Mouse (Mus musculus) liver, adult 2 months (tissue): ENCODE results near the gene 1700066M21Rik. TPM values are rescaled to one million over a fixed set of nuclear protein-coding genes. Genes with fewer than 3 reads are reported as not detected.

ENCODE experiments used
- DNase-seq: peaks from one replicate; pipeline ENCODE4 v3.0.0-alpha.2; 2011; ENCODE audit warnings: low read depth, low spot score; ENCODE audit errors: extremely low read depth
- H3K27ac ChIP-seq: fragments of 200-500 bp; replicated peaks from 2 replicates; pipeline ENCODE4 v1.5.1; 2012; ENCODE audit warnings: low read depth, mild to moderate bottlenecking, control low read depth, inconsistent platforms, low read length; ENCODE audit not compliant: insufficient read depth
- H3K27me3 ChIP-seq: fragments of 200-500 bp; 2 replicates; pipeline ENCODE4 v1.6.1; 2012; ENCODE audit warnings: mild to moderate bottlenecking, moderate library complexity, low read length, inconsistent platforms; ENCODE audit not compliant: control insufficient read depth, insufficient read depth
- H3K36me3 ChIP-seq: fragments of 200-500 bp; 2 replicates; pipeline ENCODE4 v1.6.1; 2012; ENCODE audit warnings: low read length, inconsistent platforms; ENCODE audit not compliant: control insufficient read depth, insufficient read depth
- H3K4me1 ChIP-seq: fragments of 200-500 bp; 2 replicates; pipeline ENCODE4 v1.6.1; 2011; ENCODE audit warnings: low read length; ENCODE audit not compliant: control insufficient read depth, insufficient read depth
- H3K4me3 ChIP-seq: fragments of 200-500 bp; 2 replicates; pipeline ENCODE4 v1.5.1; 2011; ENCODE audit warnings: low read depth, mild to moderate bottlenecking, control low read depth, low read length, moderate library complexity; ENCODE audit not compliant: insufficient read depth
- H3K79me2 ChIP-seq: fragments of 200-500 bp; 2 replicates; pipeline ENCODE4 v1.6.1; 2012; ENCODE audit warnings: inconsistent platforms, mild to moderate bottlenecking, low read length, moderate library complexity; ENCODE audit not compliant: control insufficient read depth, insufficient read depth
- H3K9ac ChIP-seq: fragments of 200-500 bp; 2 replicates; pipeline ENCODE4 v1.6.1; 2012; ENCODE audit warnings: low read depth, mild to moderate bottlenecking, control low read depth, inconsistent platforms, low read length
- CTCF ChIP-seq: fragments of 200-500 bp; IDR thresholded peaks from 2 replicates; pipeline ENCODE4 v1.5.1; 2011; ENCODE audit warnings: low read depth, low read length, control low read depth
- POLR2A ChIP-seq: fragments of 200-500 bp; IDR thresholded peaks from 2 replicates; pipeline ENCODE4 v1.6.1; 2011; ENCODE audit warnings: low read length, control low read depth; ENCODE audit not compliant: insufficient read depth; ENCODE audit errors: extremely low read depth
- WGBS: fragments of 180-500 bp; shearing (Covaris S2); methylation state at CpG from one replicate; pipeline ENCODE4 v1.1.7; 2018; 5-methylcytosine and 5-hydroxymethylcytosine counted together
- polyA plus RNA-seq: library from polyadenylated mRNA; depleted of rRNA; stranded (reverse); fragments of >200 nt; gene quantifications from 2 replicates; pipeline ENCODE4 v1.2.3, GENCODE M21; 2012
- total RNA-seq: library from RNA; depleted of rRNA; stranded (reverse); fragments of >200 nt; gene quantifications from 2 replicates; pipeline ENCODE4 v1.2.3, GENCODE M21; 2014

1700066M21Rik gene
- total and polyA plus RNA-seq, 2 experiments = 27.2 to 31.4 TPM

GRCm38 (mm10) chr1:57387876-57388275, 10.5 kb downstream of the 1700066M21Rik start:
- no peak overlapping the region for H3K27ac ChIP-seq
- no peaks in the 10 kb centered on the region for H3K27me3 ChIP-seq
- no peak overlapping the region for H3K9ac ChIP-seq
- TF ChIP-seq POLR2A = no peak
- H3K4me3 ChIP-seq = no peak overlapping the region
- peaks cover 6% of the 10 kb centered on the region for H3K36me3 ChIP-seq
- WGBS = 56% methylated on average over 2 of the region's 2 CpGs
- peaks cover 18% of the 10 kb centered on the region for H3K4me1 ChIP-seq
- no peak for DNase-seq
- H3K79me2 ChIP-seq = no peaks in the 10 kb centered on the region; the same call in 1 of the 2 replicates

GRCm38 (mm10) chr1:57388402-57389155, 11.2 kb downstream of the 1700066M21Rik start:
- no peak overlapping the region for H3K4me3 ChIP-seq
- H3K36me3 ChIP-seq = peaks cover 6% of the 10 kb centered on the region
- WGBS = 58% methylated on average over 8 of the region's 8 CpGs
- no peaks in the 10 kb centered on the region; the same call in 1 of the 2 replicates for H3K79me2 ChIP-seq
- peak; percentile 80 for DNase-seq
- peaks cover 20% of the 10 kb centered on the region for H3K4me1 ChIP-seq
- TF ChIP-seq CTCF (no peak), POLR2A (no peak)
- no peaks in the 10 kb centered on the region for H3K27me3 ChIP-seq
- H3K9ac ChIP-seq = no peak overlapping the region
- H3K27ac ChIP-seq = no peak overlapping the region; the same call in 1 of the 2 replicates

- H3K27me3 ChIP-seq = no peaks in the 10 kb centered on the region
- no peak for TF ChIP-seq POLR2A
- no peak for TF ChIP-seq CTCF
- no peaks in the 10 kb centered on the region for H3K79me2 ChIP-seq
- H3K36me3 ChIP-seq = peaks cover 5% of the 10 kb centered on the region
- H3K9ac ChIP-seq = 0 out of 2 replicates have a peak overlapping the region, but pooled peaks have one; percentile 34
- 28% methylated on average over 4 of the region's 4 CpGs for WGBS
- H3K4me1 ChIP-seq = peaks cover 20% of the 10 kb centered on the region
- peak; percentile 89 for DNase-seq
- peak overlapping the region; percentile 96 for H3K27ac ChIP-seq
- peak overlapping the region; percentile 25; the same call in 1 of the 2 replicates for H3K4me3 ChIP-seq
Observed at GRCm38 (mm10) chr1:57390993-57391790, 13.8 kb downstream of the 1700066M21Rik start.

- TF ChIP-seq POLR2A (no peak), CTCF (no peak)
- Histone ChIP-seq H3K27ac (no peak overlapping the region), H3K4me1 (peaks cover 19% of the 10 kb centered on the region), H3K4me3 (no peak overlapping the region), H3K9ac (no peak overlapping the region), H3K36me3 (peaks cover 7% of the 10 kb centered on the region), H3K27me3 (no peaks in the 10 kb centered on the region), H3K79me2 (no peaks in the 10 kb centered on the region; the same call in 1 of the 2 replicates)
- 20% methylated on average over 4 of the region's 4 CpGs for WGBS
- peak; percentile 93 for DNase-seq
Observed at GRCm38 (mm10) chr1:57392417-57392816, 15.0 kb downstream of the 1700066M21Rik start.

GRCm38 (mm10) chr1:57394051-57394450, 16.6 kb downstream of the 1700066M21Rik start:
- peak; percentile 62 for DNase-seq
- H3K79me2 ChIP-seq = no peaks in the 10 kb centered on the region; the same call in 1 of the 2 replicates
- WGBS = 41% methylated on average over 3 of the region's 3 CpGs
- no peak overlapping the region for H3K27ac ChIP-seq
- H3K27me3 ChIP-seq = no peaks in the 10 kb centered on the region
- H3K36me3 ChIP-seq = peaks cover 6% of the 10 kb centered on the region
- no peak overlapping the region for H3K9ac ChIP-seq
- peak; percentile 30 for TF ChIP-seq CTCF
- TF ChIP-seq POLR2A = no peak
- peaks cover 13% of the 10 kb centered on the region for H3K4me1 ChIP-seq
- H3K4me3 ChIP-seq = no peak overlapping the region
